Mouse (Mus musculus) megakaryocyte-erythroid progenitor cell, adult 5-6 weeks (primary cell): ENCODE measurements around the gene Hcst. TPM values are rescaled to one million over a fixed set of nuclear protein-coding genes. Genes with fewer than 3 reads are reported as not detected.

Experiments used
- ATAC-seq: replicated peaks from 2 replicates; pipeline ENCODE4 v1.8.0; 2016; ENCODE audit warnings: mild to moderate bottlenecking, inconsistent platforms; ENCODE audit not compliant: severe bottlenecking, poor library complexity, low FRiP score, low TSS enrichment
- total RNA-seq, 2 experiments: library from RNA; stranded (forward) in 1 of 2; stranded (reverse) in 1 of 2; fragments of 200-1000, 215-1000 nt in 1 of 2; fragments of >200 nt in 1 of 2; fragmentation: Nextera tagmentation in 1 of 2; gene quantifications; 2 replicates each; pipeline ENCODE4 v1.2.3; 2014 to 2017

The Hcst gene
- total RNA-seq, 2 experiments from 2014 or later: 3.3 to 4.4 TPM

GRCm38 (mm10) chr7:30435156-30435555 lies 15.5 kb upstream of the Hcst start:
- no peak for ATAC-seq

- no peak for ATAC-seq
These were observed 15.0 kb upstream of the Hcst start for GRCm38 (mm10) chr7:30434701-30435100.

- ATAC-seq: peak; percentile 68; the same call in 1 of the 2 replicates
These were observed 14.6 kb upstream of the Hcst start for GRCm38 (mm10) chr7:30434238-30434637.

GRCm38 (mm10) chr7:30431793-30432192 lies 12.1 kb upstream of the Hcst start:
- ATAC-seq: no peak

GRCm38 (mm10) chr7:30430191-30430590 lies 10.5 kb upstream of the Hcst start:
- ATAC-seq: no peak

GRCm38 (mm10) chr7:30429327-30429726 lies 9.7 kb upstream of the Hcst start:
- ATAC-seq: no peak

- no peak for ATAC-seq
These were observed 3.5 kb upstream of the Hcst start for GRCm38 (mm10) chr7:30423071-30423641.

GRCm38 (mm10) chr7:30422560-30422959 lies 2.9 kb upstream of the Hcst start:
- no peak for ATAC-seq

GRCm38 (mm10) chr7:30421890-30422435 lies 2.3 kb upstream of the Hcst start:
- ATAC-seq: peak; percentile 66

- peak; percentile 55 for ATAC-seq
These were observed 1.7 kb upstream of the Hcst start, which contains the start of gene Nfkbid for GRCm38 (mm10) chr7:30421175-30421889. Gene Nfkbid (plus strand): TSS chr7:30421732.

- no peak for ATAC-seq
These were observed 1.0 kb upstream of the Hcst start for GRCm38 (mm10) chr7:30420673-30421072.

GRCm38 (mm10) chr7:30417856-30418255 lies 1.8 kb downstream of the Hcst start:
- ATAC-seq: no peak

- no peak for ATAC-seq
These were observed 6.1 kb downstream of the Hcst start, which contains the start of gene Tyrobp for GRCm38 (mm10) chr7:30413596-30413995. Gene Tyrobp (plus strand): TSS chr7:30413760.

GRCm38 (mm10) chr7:30412735-30413147 lies 6.9 kb downstream of the Hcst start:
- ATAC-seq: no peak

- ATAC-seq: no peak
These were observed 8.6 kb downstream of the Hcst start for GRCm38 (mm10) chr7:30411023-30411422.

- ATAC-seq: no peak
These were observed 9.9 kb downstream of the Hcst start for GRCm38 (mm10) chr7:30409789-30410188.

- no peak for ATAC-seq
These were observed 11.0 kb downstream of the Hcst start for GRCm38 (mm10) chr7:30408639-30409038.

GRCm38 (mm10) chr7:30402343-30402742 lies 17.3 kb downstream of the Hcst start:
- ATAC-seq: no peak

GRCm38 (mm10) chr7:30399671-30400070 lies 20.0 kb downstream of the Hcst start:
- ATAC-seq: no peak

GRCm38 (mm10) chr7:30394871-30395270 lies 24.8 kb downstream of the Hcst start:
- no peak for ATAC-seq

GRCm38 (mm10) chr7:30394379-30394778 lies 25.3 kb downstream of the Hcst start:
- ATAC-seq: peak; percentile 47; the same call in 1 of the 2 replicates
